Mouse (Mus musculus) cortical plate, adult 2 months (tissue): ENCODE results near the gene Myh7. TPM values are rescaled to one million over a fixed set of nuclear protein-coding genes. Genes with fewer than 3 reads are reported as not detected.
"Not testable (repeated sequence)": the region's sequence is repeated elsewhere in the genome, so short reads cannot be mapped to it uniquely, and the experiment has no call there.

Experiments
- H3K27ac ChIP-seq: fragments of 200-500 bp; 2 replicates; pipeline ENCODE4 v1.5.1; 2012; ENCODE audit warnings: low read length, control low read depth, inconsistent platforms; ENCODE audit not compliant: insufficient read depth
- H3K4me1 ChIP-seq: fragments of 200-500 bp; 2 replicates; pipeline ENCODE4 v1.6.1; 2011; ENCODE audit warnings: low read length; ENCODE audit not compliant: control insufficient read depth, insufficient read depth
- H3K4me3 ChIP-seq: fragments of 200-500 bp; 2 replicates; pipeline ENCODE4 v1.5.1; 2011; ENCODE audit warnings: mild to moderate bottlenecking, low read length, control low read depth; ENCODE audit not compliant: insufficient read depth
- CTCF ChIP-seq: fragments of 200-500 bp; IDR thresholded peaks from 2 replicates; pipeline ENCODE4 v1.5.1; 2011; ENCODE audit warnings: mild to moderate bottlenecking, control low read depth, low read length; ENCODE audit not compliant: insufficient read depth; ENCODE audit errors: extremely low read depth
- POLR2A ChIP-seq: fragments of 200-500 bp; IDR thresholded peaks from 2 replicates; pipeline ENCODE4 v1.6.1; 2011; ENCODE audit warnings: mild to moderate bottlenecking, low read length, control low read depth; ENCODE audit not compliant: insufficient read depth; ENCODE audit errors: extremely low read depth
- polyA plus RNA-seq: library from polyadenylated mRNA; depleted of rRNA; stranded (reverse); fragments of >200 nt; gene quantifications from 2 replicates; pipeline ENCODE4 v1.2.3, GENCODE M21; 2012

Gene Myh7
- polyA plus RNA-seq, 1 experiment = 29.0 TPM

GRCm38 (mm10) chr14:54997297-54997696 is 2.9 kb upstream of the Myh7 start:
- no peak overlapping the region for H3K4me3 ChIP-seq
- no peak for TF ChIP-seq POLR2A
- no peak for TF ChIP-seq CTCF
- peaks cover 3% of the 10 kb centered on the region for H3K4me1 ChIP-seq
- H3K27ac ChIP-seq = no peak overlapping the region

DNA sequence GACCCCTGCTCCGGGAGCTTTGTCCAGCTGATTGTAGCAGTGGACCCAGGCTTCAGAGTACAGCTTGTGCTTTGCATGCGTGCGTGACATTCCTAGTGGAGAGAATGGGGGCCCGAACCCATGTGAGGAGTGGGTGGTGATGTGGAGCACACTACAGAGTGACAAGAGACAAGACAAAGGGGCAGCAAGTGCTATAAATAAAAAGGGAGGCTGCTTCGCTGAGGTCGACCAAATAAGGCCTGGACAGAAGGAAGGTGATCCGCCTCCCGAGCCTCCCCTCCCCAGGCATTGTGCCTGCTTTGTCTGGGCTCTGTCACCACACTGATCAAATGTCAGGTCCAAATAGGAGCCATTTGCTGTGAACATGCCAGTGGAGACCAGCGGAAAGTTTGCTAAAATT is 2.4 kb upstream of the Myh7 start:
- Histone ChIP-seq H3K27ac (no peak overlapping the region), H3K4me3 (no peak overlapping the region), H3K4me1 (peaks cover 3% of the 10 kb centered on the region)
- no peak for TF ChIP-seq POLR2A
- TF ChIP-seq CTCF = no peak

DNA sequence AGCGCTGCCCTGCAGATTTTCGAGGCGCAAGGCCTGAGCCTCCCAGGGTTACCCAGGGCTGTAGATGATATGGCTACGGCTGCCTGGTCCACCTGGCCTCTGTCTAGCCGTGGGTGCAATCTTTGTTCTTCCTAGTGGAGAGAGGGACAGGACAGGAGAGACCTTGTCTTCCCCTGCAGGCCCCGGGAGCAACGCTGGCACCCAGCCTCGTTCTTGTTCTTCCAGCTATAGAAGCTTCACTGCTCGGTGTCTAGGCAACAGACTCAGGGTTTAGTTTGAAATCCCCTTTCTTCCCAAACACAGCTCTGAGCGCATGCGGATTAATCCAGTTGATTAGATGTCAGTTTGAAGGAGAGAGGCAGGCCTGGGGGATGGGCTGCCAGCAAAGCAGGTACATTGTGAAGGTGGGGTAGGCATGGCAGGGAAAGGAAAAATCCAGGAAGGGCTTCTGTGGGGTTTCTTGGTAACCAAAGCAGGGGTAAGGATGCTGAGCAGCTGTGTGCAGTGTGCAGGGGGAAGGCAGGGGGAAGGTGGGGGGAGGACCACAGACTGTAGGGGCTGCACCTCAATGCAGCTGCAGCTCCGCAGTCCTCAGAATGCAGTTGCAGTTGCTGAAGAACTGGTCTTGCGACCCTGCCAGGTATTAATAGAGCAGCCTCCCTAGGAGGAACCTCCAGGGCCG is 1.2 kb upstream of the Myh7 start:
- Histone ChIP-seq H3K27ac (peak overlapping the region; percentile 49), H3K4me1 (peaks cover 3% of the 10 kb centered on the region), H3K4me3 (no peak overlapping the region)
- TF ChIP-seq POLR2A = 0 out of 2 replicates have a peak, but pooled peaks have one; percentile 25
- TF ChIP-seq CTCF = no peak

DNA sequence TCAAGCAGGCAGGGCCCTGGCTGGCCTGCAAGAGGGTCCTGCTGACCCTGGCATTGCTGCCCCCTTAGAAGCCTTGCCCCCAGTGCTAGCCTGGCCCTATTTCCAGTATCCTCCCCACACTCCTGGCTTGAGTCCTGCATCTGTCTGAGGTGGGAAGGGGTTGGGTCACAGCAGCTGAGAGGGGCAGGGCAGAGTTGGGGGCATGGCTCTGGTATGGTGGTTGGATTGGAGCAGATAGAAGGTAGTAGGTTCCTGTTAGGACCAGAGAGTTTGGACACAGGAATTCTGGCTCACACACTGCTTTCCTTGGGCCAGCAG is 402 bp upstream of the Myh7 start:
- Histone ChIP-seq H3K4me3 (no peak overlapping the region), H3K4me1 (peaks cover 5% of the 10 kb centered on the region), H3K27ac (no peak overlapping the region)
- TF ChIP-seq CTCF (no peak), POLR2A (no peak)

- peaks cover 5% of the 10 kb centered on the region for H3K4me1 ChIP-seq
Observed at GRCm38 (mm10) chr14:54993636-54994035, 790 bp downstream of the Myh7 start.

GRCm38 (mm10) chr14:54992196-54992595 is 2.2 kb downstream of the Myh7 start:
- peaks cover 5% of the 10 kb centered on the region for H3K4me1 ChIP-seq
- TF ChIP-seq CTCF = no peak
- TF ChIP-seq POLR2A = no peak

More at GRCm38 (mm10) chr14:54993636-54994035, 790 bp downstream of the Myh7 start:
- H3K27ac ChIP-seq = no peak overlapping the region
- no peak for TF ChIP-seq POLR2A
- TF ChIP-seq CTCF = no peak
- no peak overlapping the region for H3K4me3 ChIP-seq

GRCm38 (mm10) chr14:54989886-54990441 is 4.5 kb downstream of the Myh7 start:
- Histone ChIP-seq H3K4me1 (peaks cover 3% of the 10 kb centered on the region), H3K4me3 (no peak overlapping the region), H3K27ac (peak overlapping the region; percentile 60; the same call in 1 of the 2 replicates)
- TF ChIP-seq POLR2A (no peak), CTCF (no peak)

More at GRCm38 (mm10) chr14:54992196-54992595, 2.2 kb downstream of the Myh7 start:
- H3K4me3 ChIP-seq = no peak overlapping the region
- no peak overlapping the region for H3K27ac ChIP-seq

DNA sequence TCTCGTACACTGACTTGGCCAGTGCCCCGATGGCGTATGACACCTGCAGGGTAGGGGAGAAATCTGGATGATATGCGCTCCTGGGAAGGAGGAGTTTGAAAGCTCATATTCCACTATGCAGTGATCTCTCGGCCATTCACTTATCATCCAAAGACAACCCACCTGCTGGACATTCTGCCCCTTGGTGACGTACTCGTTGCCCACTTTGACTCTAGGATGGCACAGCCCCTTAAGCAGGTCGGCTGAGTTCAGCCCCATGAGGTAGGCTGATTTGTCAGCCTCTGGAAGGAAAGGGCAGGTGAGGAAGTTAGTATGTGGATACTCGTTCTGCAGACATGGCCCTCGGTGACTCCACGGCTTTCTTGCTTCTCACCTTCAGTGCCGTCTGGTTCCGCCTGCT is 5.5 kb downstream of the Myh7 start:
- peaks cover 3% of the 10 kb centered on the region; the same call in 1 of the 2 replicates for H3K4me1 ChIP-seq
- TF ChIP-seq CTCF (no peak), POLR2A (no peak)
- no peak overlapping the region for H3K4me3 ChIP-seq
- no peak overlapping the region for H3K27ac ChIP-seq

- H3K4me3 ChIP-seq, H3K27ac ChIP-seq, H3K4me1 ChIP-seq: not testable (repeated sequence)
Observed at GRCm38 (mm10) chr14:54988350-54988874, 6.0 kb downstream of the Myh7 start.

DNA sequence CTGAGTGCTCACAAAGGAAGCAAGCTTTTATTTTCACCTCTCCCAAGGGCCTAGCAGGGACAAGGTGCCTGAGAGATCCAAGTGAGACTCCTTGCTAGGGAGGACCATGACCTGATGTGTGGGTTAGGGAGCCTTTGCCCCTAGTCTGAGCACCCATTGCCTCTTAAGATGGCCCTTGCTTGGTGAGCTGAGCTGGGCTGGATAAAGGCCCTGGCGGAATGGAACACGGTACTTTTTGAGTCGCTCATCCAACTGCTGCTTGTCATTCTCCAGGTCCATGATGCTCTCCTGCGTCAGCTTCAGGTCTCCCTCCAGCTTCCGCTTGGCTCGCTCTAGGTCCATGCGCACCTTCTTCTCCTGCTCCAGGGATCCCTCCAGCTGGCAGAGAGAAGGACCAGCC is 12.5 kb downstream of the Myh7 start:
- H3K4me3 ChIP-seq = no peak overlapping the region
- no peak overlapping the region for H3K27ac ChIP-seq
- no peaks in the 10 kb centered on the region for H3K4me1 ChIP-seq
- TF ChIP-seq CTCF (no peak), POLR2A (no peak)
